Mouse (Mus musculus) gastrocnemius, adult 8-10 months (tissue): ENCODE results near the gene Ugt2a1. TPM values are rescaled to one million over a fixed set of nuclear protein-coding genes. Genes with fewer than 3 reads are reported as not detected.

ENCODE experiments used
- total RNA-seq, 4 experiments: library from RNA; stranded (reverse); gene quantifications; 2 replicates each; pipeline ENCODE4 v1.2.4; 2022

Gene Ugt2a1
- total RNA-seq, 4 experiments from 2014 or later = not detected

Other genes starting within 250 kb of the Ugt2a1 start
- not detected for gene Ugt2b37, start 236.1 kb downstream of the Ugt2a1 start, total RNA-seq
- not detected for gene Ugt2a3, start 153.7 kb downstream of the Ugt2a1 start, total RNA-seq
- not detected for gene Ugt2b38, start 66.7 kb downstream of the Ugt2a1 start, total RNA-seq
- gene Ugt2a2, start 8.6 kb downstream of the Ugt2a1 start, total RNA-seq = not detected
- not detected for gene Gm43638, start 4.1 kb downstream of the Ugt2a1 start, total RNA-seq
- not detected for gene Sult1b1, start 47.3 kb upstream of the Ugt2a1 start, total RNA-seq
- not detected for gene Sult1d1, start 78.2 kb upstream of the Ugt2a1 start, total RNA-seq
- under 1 TPM in 2 of 4 experiments, not detected in 2; 0.58 to 0.70 TPM for gene Sult1e1, start 100.7 kb upstream of the Ugt2a1 start, total RNA-seq
- gene Csn1s1, start 175.3 kb upstream of the Ugt2a1 start, total RNA-seq = not detected
- not detected for gene Csn2, start 208.8 kb upstream of the Ugt2a1 start, total RNA-seq